Mouse (Mus musculus) limb, embryonic 14.5 days (tissue): ENCODE measurements around the gene Gprc6a. TPM values are rescaled to one million over a fixed set of nuclear protein-coding genes. Genes with fewer than 3 reads are reported as not detected.

Source experiments
- ATAC-seq: fragments of 200-750 bp; cut with Nextera tagmentation; 2 replicates; pipeline ENCODE4 v1.8.0; 2017; ENCODE audit warnings: low read depth, moderate number of reproducible peaks, moderate TSS enrichment; ENCODE audit not compliant: low FRiP score
- DNase-seq: peaks from one replicate; pipeline ENCODE4 v3.0.0-alpha.2; 2015; ENCODE audit warnings: low spot score
- H3K27ac ChIP-seq: fragments of 300-500 bp; sonication (generic); replicated peaks from 2 replicates; pipeline ENCODE4 v1.5.1; 2014; ENCODE audit warnings: low read depth, mild to moderate bottlenecking, low read length, moderate library complexity, mixed read lengths
- H3K27me3 ChIP-seq: fragments of 300-500 bp; sonication (generic); 2 replicates; pipeline ENCODE4 v1.6.1; 2014; ENCODE audit warnings: low read length, mixed read lengths; ENCODE audit not compliant: control insufficient read depth, insufficient read depth
- H3K36me3 ChIP-seq: fragments of 300-500 bp; sonication (generic); 2 replicates; pipeline ENCODE4 v1.6.1; 2014; ENCODE audit warnings: mild to moderate bottlenecking, low read length, moderate library complexity, mixed read lengths; ENCODE audit not compliant: control insufficient read depth, insufficient read depth
- H3K4me1 ChIP-seq: fragments of 300-500 bp; sonication (generic); 2 replicates; pipeline ENCODE4 v1.6.1; 2014; ENCODE audit warnings: antibody characterized with exemption, low read length, mixed read lengths; ENCODE audit not compliant: control insufficient read depth, insufficient read depth
- H3K4me2 ChIP-seq: fragments of 300-500 bp; sonication (generic); replicated peaks from 2 replicates; pipeline ENCODE4 v1.6.1; 2014; ENCODE audit warnings: low read depth, mild to moderate bottlenecking, low read length, moderate library complexity; ENCODE audit not compliant: severe bottlenecking
- H3K4me3 ChIP-seq: fragments of 300-500 bp; sonication (generic); replicated peaks from 2 replicates; pipeline ENCODE4 v1.5.1; 2014; ENCODE audit warnings: low read length
- H3K9ac ChIP-seq: fragments of 300-500 bp; sonication (generic); 2 replicates; pipeline ENCODE4 v1.6.1; 2014; ENCODE audit warnings: mild to moderate bottlenecking, low read depth, low read length, moderate library complexity; ENCODE audit not compliant: severe bottlenecking
- H3K9me3 ChIP-seq: fragments of 300-500 bp; sonication (generic); 2 replicates; pipeline ENCODE4 v1.6.1; 2016; ENCODE audit warnings: low read length; ENCODE audit not compliant: control insufficient read depth
- POLR2A ChIP-seq: fragments of 200-500 bp; IDR thresholded peaks from 2 replicates; pipeline ENCODE4 v1.8.0; 2012; ENCODE audit warnings: inconsistent platforms, mild to moderate bottlenecking, moderate library complexity, borderline replicate concordance; ENCODE audit not compliant: insufficient read depth, insufficient read length; ENCODE audit errors: extremely low read depth
- WGBS: fragments of 180-500 bp; shearing (Covaris S2); extraction: QIAGEN DNeasy Blood & Tissue Kit; methylation state at CpG from one replicate; pipeline ENCODE4 v1.1.7; 2014; 5-methylcytosine and 5-hydroxymethylcytosine counted together
- polyA plus RNA-seq, 2 experiments: library from polyadenylated mRNA; depleted of rRNA in 1 of 2; stranded (reverse) in 1 of 2; unstranded in 1 of 2; fragments of >200 nt; fragmentation: Nextera tagmentation in 1 of 2; extraction: Ambion mirVana in 1 of 2; gene quantifications; 2 replicates each; pipeline versions ENCODE4 v1.2.1 to v1.2.3; 2012 to 2014

Gprc6a gene
- polyA plus RNA-seq, 2 experiments = not detected

DNA sequence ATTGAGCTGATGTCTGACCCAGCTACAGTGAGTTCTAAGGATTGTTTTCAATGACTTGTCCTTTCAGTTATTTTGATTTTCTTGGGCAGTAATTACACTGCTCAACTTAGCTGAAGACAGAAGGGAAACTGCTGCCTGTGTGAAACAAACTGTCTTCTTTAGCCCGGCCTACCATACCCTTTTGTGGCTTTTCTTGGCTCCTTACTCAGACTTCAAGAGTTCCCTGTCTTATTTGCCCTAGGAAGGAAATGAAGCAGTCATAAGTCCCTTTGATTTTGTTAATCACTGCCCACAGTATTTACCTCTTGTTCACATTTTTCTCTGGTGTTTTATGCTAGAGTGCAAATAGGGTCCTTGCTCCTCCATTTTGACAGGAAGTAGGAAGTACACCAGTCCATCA is 46.9 kb downstream of the Gprc6a start:
- no peak for TF ChIP-seq POLR2A
- DNase-seq = no peak
- H3K36me3 ChIP-seq = no peaks in the 10 kb centered on the region
- H3K4me1 ChIP-seq = no peaks in the 10 kb centered on the region
- no peak overlapping the region for H3K4me3 ChIP-seq
- H3K9me3 ChIP-seq = no peaks in the 10 kb centered on the region
- peaks cover under 1% of the 10 kb centered on the region; the same call in 1 of the 2 replicates for H3K27me3 ChIP-seq
- no peak overlapping the region for H3K27ac ChIP-seq
- H3K4me2 ChIP-seq = no peak overlapping the region
- WGBS = 74% methylated on average over 1 of the region's 1 CpGs
- no peak for ATAC-seq
- H3K9ac ChIP-seq = no peak overlapping the region

DNA sequence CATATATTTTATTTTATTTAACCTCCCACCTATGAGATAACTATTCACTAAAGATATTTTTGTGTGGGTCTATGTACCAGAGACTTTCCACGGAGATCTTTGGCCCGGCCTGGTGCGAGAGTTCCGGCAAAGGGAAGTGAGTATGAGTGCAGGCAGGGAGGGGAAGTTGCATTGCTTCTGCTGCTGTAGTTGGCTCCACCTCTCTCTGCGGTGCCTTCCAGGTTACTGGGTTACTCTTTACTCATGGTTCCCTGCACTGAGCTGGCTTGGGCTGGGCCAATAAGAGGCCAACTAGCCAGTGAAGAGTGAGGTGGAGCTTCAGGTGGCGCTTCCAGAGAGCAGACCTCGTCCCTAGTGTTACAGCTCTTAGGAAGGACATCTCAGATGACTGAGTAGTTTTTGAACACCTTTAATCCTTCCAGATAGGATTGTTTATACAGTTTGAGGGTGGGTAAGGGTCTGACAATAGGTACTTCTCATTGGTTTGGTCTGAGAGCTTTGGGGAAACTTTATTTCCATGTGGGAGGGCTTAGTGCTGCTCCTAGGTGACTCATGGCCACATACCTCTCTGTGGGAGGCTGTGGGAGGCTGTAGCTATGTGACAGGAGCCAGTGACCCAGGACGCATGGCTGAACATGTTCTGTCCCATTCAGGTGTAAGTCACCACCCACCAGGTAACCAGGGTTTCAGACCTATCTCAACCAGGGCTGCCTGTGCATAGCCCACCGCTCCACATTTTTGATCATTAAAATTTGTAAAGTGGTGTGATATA is 59.9 kb downstream of the Gprc6a start:
- 69% methylated on average over 9 of the region's 9 CpGs for WGBS
- H3K9me3 ChIP-seq = no peaks in the 10 kb centered on the region
- no peaks in the 10 kb centered on the region for H3K4me1 ChIP-seq
- H3K4me2 ChIP-seq = no peak overlapping the region
- no peak overlapping the region for H3K4me3 ChIP-seq
- DNase-seq = no peak
- ATAC-seq = no peak
- no peaks in the 10 kb centered on the region for H3K27me3 ChIP-seq
- no peak overlapping the region for H3K9ac ChIP-seq
- TF ChIP-seq POLR2A = no peak
- no peak overlapping the region for H3K27ac ChIP-seq
- H3K36me3 ChIP-seq = no peaks in the 10 kb centered on the region

Other genes starting within 250 kb of the Gprc6a start
- 1.7 and 2.2 TPM in 2 replicates for gene Gm49339, start 150.8 kb downstream of the Gprc6a start, polyA plus RNA-seq (2012; rRNA removed)
- 2.7 and 2.9 TPM in 2 replicates for gene Gm49339, start 150.8 kb downstream of the Gprc6a start, polyA plus RNA-seq (2014; fragmentation: Nextera tagmentation; extraction: Ambion mirVana)
- 1.3 TPM in 2 replicates for gene Lilr4b, start 150.8 kb downstream of the Gprc6a start, polyA plus RNA-seq (2012; rRNA removed)
- gene Lilr4b, start 150.8 kb downstream of the Gprc6a start, polyA plus RNA-seq (2014; fragmentation: Nextera tagmentation; extraction: Ambion mirVana) = 0.76 and 1.1 TPM in 2 replicates
- 2.7 and 3.7 TPM in 2 replicates for gene Lilrb4a, start 140.5 kb downstream of the Gprc6a start, polyA plus RNA-seq (2012; rRNA removed)
- 3.0 and 3.2 TPM in 2 replicates for gene Lilrb4a, start 140.5 kb downstream of the Gprc6a start, polyA plus RNA-seq (2014; fragmentation: Nextera tagmentation; extraction: Ambion mirVana)
- gene Fam162b, start 40.9 kb downstream of the Gprc6a start, polyA plus RNA-seq (2012; rRNA removed) = 1.2 and 1.5 TPM in 2 replicates
- gene Fam162b, start 40.9 kb downstream of the Gprc6a start, polyA plus RNA-seq (2014; fragmentation: Nextera tagmentation; extraction: Ambion mirVana) = 2.1 and 2.3 TPM in 2 replicates
- not detected in 2 replicates for gene Rfx6, start 46.3 kb upstream of the Gprc6a start, polyA plus RNA-seq (2012; rRNA removed)
- not detected in 2 replicates for gene Rfx6, start 46.3 kb upstream of the Gprc6a start, polyA plus RNA-seq (2014; fragmentation: Nextera tagmentation; extraction: Ambion mirVana)